Comparison of ENCODE assay signal across 14 mouse cellular contexts in the genomic region with DNA sequence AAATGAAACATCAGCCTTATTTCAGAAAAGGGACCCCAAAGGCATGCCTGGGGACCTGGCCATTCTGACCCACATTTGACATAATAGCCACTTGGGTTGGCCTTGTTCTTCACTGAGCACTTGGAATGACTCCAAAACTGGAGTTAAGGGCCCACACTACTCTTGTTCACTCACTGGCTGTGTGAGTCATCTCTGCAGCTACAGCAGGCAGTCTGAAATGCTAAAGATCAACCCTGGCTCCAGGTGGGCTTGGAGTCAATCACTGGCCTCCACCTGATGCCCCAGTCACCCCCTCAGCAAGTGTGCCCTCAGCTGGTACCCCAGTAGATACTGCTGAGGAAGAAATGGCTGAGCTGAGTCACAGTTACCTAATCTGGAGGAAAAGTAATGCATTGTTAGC.
A peak's percentile ranks its signal among the peaks of the same experiment; 100 is the strongest.
DNase-seq lines count a peak whose midpoint lies in the region; ATAC-seq and TF ChIP-seq lines count a peak whose summit lies in the region.
"Had no signal": no experiment of that assay in that cellular context is flagged by ENCODE, and none has a peak within 500 bp of the region (broad histone marks: within the 10 kb centered on the region; RNA-seq: fewer than 3 reads in every experiment).

No protein-coding gene starts in this region.

- H3K36me3 ChIP-seq in forebrain, embryonic 16.5 days (ENCODE audit: control insufficient read depth, insufficient read depth) = no peaks in the 10 kb centered on the region
- H3K36me3 ChIP-seq in hindbrain, embryonic 13.5 days = no peaks in the 10 kb centered on the region

- peak; percentile 24 for ATAC-seq in frontal cortex, adult (ENCODE audit: low TSS enrichment)
- ATAC-seq in forebrain, embryonic 16.5 days = no peak
- ATAC-seq in hindbrain, embryonic 13.5 days (ENCODE audit: low FRiP score) = no peak
- ATAC-seq: activated CD4-positive, CD25-positive, alpha-beta regulatory T cell, adult 4 months had no signal

- TF ChIP-seq CTCF in left cerebral cortex, adult 2 months (IDR thresholded peaks at IDR 0.05) = no peak

- intact Hi-C loops in left cerebral cortex, adult 2 months (cut with DNase I) = loop anchor here (10.0 kb wide), 1 partner anchor 184 kb away; no protein-coding TSS in a partner anchor
- intact Hi-C loops in left cerebral cortex, postnatal 14 days (cut with DNase I) = loop anchor here (10.0 kb wide), 1 partner anchor 184 kb away; no protein-coding TSS in a partner anchor

- no peak overlapping the region for H3K9ac ChIP-seq in forebrain, embryonic 16.5 days (replicated peaks; ENCODE audit: low read depth, low read length)
- H3K9ac ChIP-seq in hindbrain, embryonic 13.5 days = no peak overlapping the region

- H3K9me3 ChIP-seq in forebrain, embryonic 16.5 days (ENCODE audit: control insufficient read depth, low read length) = no peaks in the 10 kb centered on the region
- no peaks in the 10 kb centered on the region for H3K9me3 ChIP-seq in hindbrain, embryonic 13.5 days
- H3K9me3 ChIP-seq: megakaryocyte, embryonic 14.5 days had no signal

- H3K27ac ChIP-seq in left cerebral cortex, adult 2 months = peak overlapping the region; percentile 50
- no peak overlapping the region for H3K27ac ChIP-seq in forebrain, embryonic 16.5 days (ENCODE audit: low read length)
- no peak overlapping the region for H3K27ac ChIP-seq in hindbrain, embryonic 13.5 days
- H3K27ac ChIP-seq: gastrocnemius, adult 2 months had no signal

- no peak overlapping the region for H3K4me3 ChIP-seq in left cerebral cortex, adult 2 months
- H3K4me3 ChIP-seq in forebrain, embryonic 16.5 days (replicated peaks; ENCODE audit: low read length) = no peak overlapping the region
- no peak overlapping the region for H3K4me3 ChIP-seq in hindbrain, embryonic 13.5 days
- H3K4me3 ChIP-seq: erythroblast, embryonic 14.5 days; gastrocnemius, adult 2 months; megakaryocyte, embryonic 14.5 days; myocyte had no signal

- no peaks in the 10 kb centered on the region for H3K27me3 ChIP-seq in forebrain, embryonic 16.5 days (replicated peaks; ENCODE audit: control insufficient read depth, insufficient read depth, low read length)
- H3K27me3 ChIP-seq in hindbrain, embryonic 13.5 days = no peaks in the 10 kb centered on the region
- H3K27me3 ChIP-seq: megakaryocyte, embryonic 14.5 days had no signal

- DNase-seq in frontal cortex, postnatal 14 days (ENCODE audit: low spot score in 2 of 2) = no peak
- no peak for DNase-seq in left cerebral cortex, adult 2 months (ENCODE audit: extremely low spot score in 1 of 2, low spot score in 2 of 2)
- no peak for DNase-seq in left cerebral cortex, postnatal 14 days (ENCODE audit: low spot score in 2 of 2)
- DNase-seq in MN1 (ENCODE audit: low spot score) = peak; percentile 27
- DNase-seq in adrenal gland, postnatal 36 days = peak; percentile 44 to 64
- DNase-seq: gastrocnemius, adult 2 months; spleen, adult 18-20 months had no signal

- H3K4me2 ChIP-seq in forebrain, embryonic 16.5 days (ENCODE audit: low read length) = no peak overlapping the region
- no peak overlapping the region for H3K4me2 ChIP-seq in hindbrain, embryonic 13.5 days

- H3K4me1 ChIP-seq in forebrain, embryonic 16.5 days (replicated peaks; ENCODE audit: control insufficient read depth, insufficient read depth, low read length) = peaks cover 2% of the 10 kb centered on the region; the same call in 1 of the 2 replicates
- H3K4me1 ChIP-seq in hindbrain, embryonic 13.5 days (replicated peaks) = peaks cover 28% of the 10 kb centered on the region

Comparison
In these comparisons a context has a peak if more than half of its experiments do, and no peak if none do; other contexts are left out.
1. DNase-seq: peak in MN1 (single experiment) and adrenal gland, postnatal 36 days (2 of 2); none in frontal cortex, postnatal 14 days (0 of 2), left cerebral cortex, adult 2 months (0 of 2) and left cerebral cortex, postnatal 14 days (0 of 2).